Mouse (Mus musculus) liver, adult 2 months (tissue): ENCODE results near the gene Tiam2. TPM values are rescaled to one million over a fixed set of nuclear protein-coding genes. Genes with fewer than 3 reads are reported as not detected.

Experiments
- DNase-seq: peaks from one replicate; pipeline ENCODE4 v3.0.0-alpha.2; 2011; ENCODE audit warnings: low read depth, low spot score; ENCODE audit errors: extremely low read depth
- H3K27ac ChIP-seq: fragments of 200-500 bp; replicated peaks from 2 replicates; pipeline ENCODE4 v1.5.1; 2012; ENCODE audit warnings: low read depth, mild to moderate bottlenecking, control low read depth, inconsistent platforms, low read length; ENCODE audit not compliant: insufficient read depth
- H3K27me3 ChIP-seq: fragments of 200-500 bp; 2 replicates; pipeline ENCODE4 v1.6.1; 2012; ENCODE audit warnings: mild to moderate bottlenecking, moderate library complexity, low read length, inconsistent platforms; ENCODE audit not compliant: control insufficient read depth, insufficient read depth
- H3K36me3 ChIP-seq: fragments of 200-500 bp; 2 replicates; pipeline ENCODE4 v1.6.1; 2012; ENCODE audit warnings: low read length, inconsistent platforms; ENCODE audit not compliant: control insufficient read depth, insufficient read depth
- H3K4me1 ChIP-seq: fragments of 200-500 bp; 2 replicates; pipeline ENCODE4 v1.6.1; 2011; ENCODE audit warnings: low read length; ENCODE audit not compliant: control insufficient read depth, insufficient read depth
- H3K4me3 ChIP-seq: fragments of 200-500 bp; 2 replicates; pipeline ENCODE4 v1.5.1; 2011; ENCODE audit warnings: low read depth, mild to moderate bottlenecking, control low read depth, low read length, moderate library complexity; ENCODE audit not compliant: insufficient read depth
- H3K79me2 ChIP-seq: fragments of 200-500 bp; 2 replicates; pipeline ENCODE4 v1.6.1; 2012; ENCODE audit warnings: inconsistent platforms, mild to moderate bottlenecking, low read length, moderate library complexity; ENCODE audit not compliant: control insufficient read depth, insufficient read depth
- H3K9ac ChIP-seq: fragments of 200-500 bp; 2 replicates; pipeline ENCODE4 v1.6.1; 2012; ENCODE audit warnings: low read depth, mild to moderate bottlenecking, control low read depth, inconsistent platforms, low read length
- CTCF ChIP-seq: fragments of 200-500 bp; IDR thresholded peaks from 2 replicates; pipeline ENCODE4 v1.5.1; 2011; ENCODE audit warnings: low read depth, low read length, control low read depth
- POLR2A ChIP-seq: fragments of 200-500 bp; IDR thresholded peaks from 2 replicates; pipeline ENCODE4 v1.6.1; 2011; ENCODE audit warnings: low read length, control low read depth; ENCODE audit not compliant: insufficient read depth; ENCODE audit errors: extremely low read depth
- WGBS: fragments of 180-500 bp; shearing (Covaris S2); methylation state at CpG from one replicate; pipeline ENCODE4 v1.1.7; 2018; 5-methylcytosine and 5-hydroxymethylcytosine counted together
- polyA plus RNA-seq: library from polyadenylated mRNA; depleted of rRNA; stranded (reverse); fragments of >200 nt; gene quantifications from 2 replicates; pipeline ENCODE4 v1.2.3, GENCODE M21; 2012
- total RNA-seq: library from RNA; depleted of rRNA; stranded (reverse); fragments of >200 nt; gene quantifications from 2 replicates; pipeline ENCODE4 v1.2.3, GENCODE M21; 2014

Tiam2 gene
- total and polyA plus RNA-seq, 2 experiments = 2.9 to 5.2 TPM

DNA sequence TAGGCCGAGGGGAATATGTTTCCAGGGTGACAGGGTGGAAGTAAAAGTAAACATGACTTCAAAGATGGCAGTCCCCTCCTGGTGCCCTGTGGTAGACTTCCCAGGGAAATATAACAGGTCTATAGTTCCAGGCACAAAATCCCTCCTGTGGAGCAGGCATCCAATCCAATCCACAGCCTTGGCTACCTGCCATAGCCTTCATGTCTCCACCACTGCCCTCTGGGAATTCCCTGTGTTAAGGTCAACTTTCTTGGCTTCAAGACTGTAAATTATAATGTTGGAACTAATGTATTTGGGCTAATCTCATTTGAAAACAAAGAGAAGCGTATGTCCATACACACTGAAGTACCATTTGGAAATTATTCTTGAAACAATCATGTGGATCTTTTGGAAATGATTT, 97.0 kb downstream of the Tiam2 start:
- Histone ChIP-seq H3K4me1 (no peaks in the 10 kb centered on the region), H3K79me2 (no peaks in the 10 kb centered on the region), H3K4me3 (no peak overlapping the region), H3K27me3 (no peaks in the 10 kb centered on the region), H3K9ac (no peak overlapping the region), H3K27ac (no peak overlapping the region), H3K36me3 (no peaks in the 10 kb centered on the region)
- no peak for TF ChIP-seq CTCF
- no peak for TF ChIP-seq POLR2A
- WGBS = 71% methylated on average over 2 of the region's 2 CpGs
- no peak for DNase-seq

DNA sequence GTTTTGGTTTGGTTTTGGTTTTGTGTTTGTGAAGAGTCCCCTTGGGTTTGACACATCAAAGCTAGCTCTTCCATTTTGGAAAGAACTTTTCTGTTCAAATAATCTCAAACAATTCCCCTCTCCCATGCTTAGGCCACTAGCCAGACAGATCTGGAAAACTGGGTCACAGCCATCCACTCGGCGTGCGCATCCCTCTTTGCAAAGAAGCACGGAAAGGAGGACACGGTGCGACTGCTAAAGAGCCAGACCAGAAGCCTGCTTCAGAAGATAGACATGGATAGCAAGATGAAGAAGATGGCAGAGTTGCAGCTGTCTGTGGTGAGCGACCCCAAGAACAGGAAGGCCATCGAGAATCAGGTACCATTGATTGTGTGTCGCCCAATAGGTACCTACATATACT, 102.3 kb downstream of the Tiam2 start:
- Histone ChIP-seq H3K36me3 (no peaks in the 10 kb centered on the region), H3K27ac (no peak overlapping the region), H3K79me2 (no peaks in the 10 kb centered on the region), H3K27me3 (no peaks in the 10 kb centered on the region), H3K4me1 (no peaks in the 10 kb centered on the region), H3K4me3 (no peak overlapping the region), H3K9ac (no peak overlapping the region)
- 95% methylated on average over 9 of the region's 9 CpGs for WGBS
- no peak for DNase-seq
- TF ChIP-seq CTCF (no peak), POLR2A (no peak)

DNA sequence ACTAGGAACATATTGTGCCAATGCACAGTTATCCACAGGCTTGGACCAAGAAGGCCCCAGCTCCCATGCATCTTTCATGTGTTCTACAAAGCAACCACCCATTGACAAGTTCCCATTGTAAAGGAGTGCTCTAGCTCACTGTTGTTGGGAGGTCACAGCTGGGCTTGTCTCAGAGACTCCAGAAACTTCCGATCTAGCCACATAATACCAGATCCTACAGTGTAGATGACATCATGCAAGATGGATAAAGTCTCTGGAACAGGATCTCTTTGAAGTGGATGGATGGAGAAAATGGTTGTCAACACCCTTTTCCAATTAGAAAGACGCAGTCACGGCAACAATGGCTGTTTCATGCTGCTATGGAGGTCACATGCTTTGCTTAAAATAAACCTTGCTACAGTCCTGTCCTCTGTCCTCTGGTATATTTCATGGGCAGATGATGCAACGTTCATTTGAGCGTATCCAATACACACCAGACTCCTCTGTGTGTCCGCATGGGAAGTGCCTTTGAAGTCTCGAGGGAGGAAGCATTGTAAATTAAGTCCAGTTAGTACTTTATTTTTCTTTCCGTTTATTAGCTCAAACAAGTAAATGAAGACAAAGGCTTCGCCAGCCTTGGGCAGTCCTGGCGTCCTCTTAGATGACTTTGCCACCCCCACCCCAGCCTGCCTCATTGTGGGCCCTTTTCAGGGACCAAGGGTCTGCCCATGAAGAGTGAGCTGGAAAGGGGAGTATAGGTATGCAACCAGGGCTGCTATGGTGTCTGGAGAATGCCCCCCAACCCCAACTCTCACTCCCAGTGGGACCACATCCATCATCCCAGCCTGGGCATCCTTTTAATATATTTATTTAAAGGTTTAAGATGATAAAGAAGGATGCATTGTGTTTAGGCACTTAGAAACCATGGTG, 106.5 kb downstream of the Tiam2 start:
- Histone ChIP-seq H3K79me2 (no peaks in the 10 kb centered on the region), H3K4me3 (no peak overlapping the region), H3K9ac (no peak overlapping the region), H3K27me3 (no peaks in the 10 kb centered on the region), H3K36me3 (no peaks in the 10 kb centered on the region), H3K27ac (no peak overlapping the region), H3K4me1 (no peaks in the 10 kb centered on the region)
- 82% methylated on average over 10 of the region's 10 CpGs for WGBS
- no peak for DNase-seq
- TF ChIP-seq CTCF (no peak), POLR2A (no peak)

DNA sequence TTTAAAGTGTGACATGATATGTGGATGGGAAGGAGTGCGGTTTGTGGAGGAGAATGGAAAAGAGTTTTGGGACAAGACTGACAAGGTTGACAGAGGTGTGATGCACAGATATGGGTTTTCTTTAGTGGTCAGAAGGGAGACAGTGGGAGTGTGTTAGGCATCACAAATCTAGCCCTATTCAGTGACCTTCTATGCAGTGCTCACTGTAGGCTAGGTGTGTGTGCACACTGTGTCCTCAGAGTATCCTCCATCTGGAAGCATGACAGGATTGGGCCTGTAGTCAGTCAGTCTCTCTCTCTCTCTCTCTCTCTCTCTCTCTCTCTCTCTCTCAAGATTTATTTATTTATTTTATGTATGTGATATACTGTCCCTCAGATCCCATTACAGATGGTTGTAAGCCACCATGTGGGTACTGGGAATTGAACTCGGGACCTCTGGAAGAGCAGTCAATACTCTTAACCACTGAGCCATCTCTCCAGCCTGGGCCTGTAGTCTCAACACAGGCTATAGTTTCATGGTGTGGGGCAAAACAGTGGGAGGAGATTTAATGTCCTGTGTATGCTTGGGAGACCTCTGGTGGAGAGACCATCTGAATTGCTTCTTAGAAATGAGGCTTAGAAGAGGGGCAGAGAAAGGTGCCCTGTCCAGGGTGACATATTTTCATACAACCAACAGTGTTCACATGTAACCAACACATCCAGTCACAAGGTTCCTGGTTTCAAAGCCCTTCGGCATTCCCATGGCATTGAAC, 107.3 kb downstream of the Tiam2 start:
- Histone ChIP-seq H3K79me2 (no peaks in the 10 kb centered on the region), H3K9ac (no peak overlapping the region), H3K27me3 (no peaks in the 10 kb centered on the region), H3K4me3 (no peak overlapping the region), H3K4me1 (no peaks in the 10 kb centered on the region), H3K36me3 (no peaks in the 10 kb centered on the region), H3K27ac (no peak overlapping the region)
- 90% methylated on average over 3 of the region's 3 CpGs for WGBS
- TF ChIP-seq CTCF = no peak
- DNase-seq = no peak

DNA sequence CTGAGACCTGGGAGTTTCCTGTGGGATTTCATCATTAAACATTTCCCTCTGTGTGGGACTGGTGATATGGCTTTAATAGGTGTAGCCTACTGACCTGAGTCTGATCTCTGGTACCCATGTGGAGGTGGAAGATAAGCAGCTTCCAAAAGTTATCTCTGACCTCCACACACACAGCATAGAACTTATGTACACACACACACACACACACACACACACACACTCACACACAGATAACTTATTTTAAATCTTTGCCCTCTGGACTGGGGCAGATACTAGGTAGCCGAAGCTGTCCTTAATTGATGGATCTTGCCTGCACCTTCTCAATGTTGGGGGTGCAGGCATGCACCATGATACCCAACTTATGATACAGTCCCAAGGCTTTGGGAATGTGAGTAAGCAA, 108.9 kb downstream of the Tiam2 start:
- Histone ChIP-seq H3K9ac (no peak overlapping the region), H3K27me3 (no peaks in the 10 kb centered on the region), H3K4me1 (no peaks in the 10 kb centered on the region), H3K4me3 (no peak overlapping the region), H3K36me3 (no peaks in the 10 kb centered on the region), H3K27ac (no peak overlapping the region), H3K79me2 (no peaks in the 10 kb centered on the region)
- TF ChIP-seq POLR2A (no peak), CTCF (no peak)
- WGBS = 21% methylated on average over 1 of the region's 1 CpGs
- no peak for DNase-seq
